Mouse (Mus musculus) lung, embryonic 16.5 days (tissue): ENCODE measurements around the gene Rec114. TPM values are rescaled to one million over a fixed set of nuclear protein-coding genes. Genes with fewer than 3 reads are reported as not detected.

ENCODE experiments used
- ATAC-seq: fragments of 200-750 bp; cut with Nextera tagmentation; 2 replicates; pipeline ENCODE4 v1.8.0; 2017; ENCODE audit warnings: low read depth, mild to moderate bottlenecking, moderate library complexity
- H3K27ac ChIP-seq: fragments of 300-500 bp; sonication (generic); 2 replicates; pipeline ENCODE4 v1.5.1; 2014; ENCODE audit warnings: mild to moderate bottlenecking, control low read depth, low read length
- H3K27me3 ChIP-seq: fragments of 300-500 bp; sonication (generic); 2 replicates; pipeline ENCODE4 v1.6.1; 2014; ENCODE audit warnings: low read depth, low read length, mixed read lengths; ENCODE audit not compliant: control insufficient read depth, insufficient read depth
- H3K36me3 ChIP-seq: fragments of 300-500 bp; sonication (generic); 2 replicates; pipeline ENCODE4 v1.6.1; 2014; ENCODE audit warnings: low read length; ENCODE audit not compliant: control insufficient read depth, insufficient read depth
- H3K4me1 ChIP-seq: fragments of 300-500 bp; sonication (generic); replicated peaks from 2 replicates; pipeline ENCODE4 v1.6.1; 2014; ENCODE audit warnings: low read length, mixed read lengths; ENCODE audit not compliant: control insufficient read depth, insufficient read depth
- H3K4me2 ChIP-seq: fragments of 300-500 bp; sonication (generic); 2 replicates; pipeline ENCODE4 v1.6.1; 2014; ENCODE audit warnings: low read depth, low read length, control low read depth
- H3K4me3 ChIP-seq: fragments of 300-500 bp; sonication (generic); 2 replicates; pipeline ENCODE4 v1.5.1; 2014; ENCODE audit warnings: mild to moderate bottlenecking, low read length, control low read depth
- H3K9ac ChIP-seq: fragments of 300-500 bp; sonication (generic); 2 replicates; pipeline ENCODE4 v1.6.1; 2014; ENCODE audit warnings: low read length, control low read depth
- H3K9me3 ChIP-seq: fragments of 300-500 bp; sonication (generic); 2 replicates; pipeline ENCODE4 v1.6.1; 2016; ENCODE audit warnings: low read length; ENCODE audit not compliant: control insufficient read depth
- WGBS: fragments of 180-500 bp; shearing (Covaris S2); extraction: QIAGEN DNeasy Blood & Tissue Kit; methylation state at CpG from one replicate; pipeline ENCODE4 v1.1.7; 2014; 5-methylcytosine and 5-hydroxymethylcytosine counted together
- polyA plus RNA-seq: library from polyadenylated mRNA; unstranded; fragments of >200 nt; fragmentation: Nextera tagmentation; extraction: Ambion mirVana; gene quantifications from 2 replicates; pipeline ENCODE4 v1.2.1, GENCODE M21; 2015

Rec114 gene
- 1.5 and 2.5 TPM in 2 replicates for polyA plus RNA-seq

DNA sequence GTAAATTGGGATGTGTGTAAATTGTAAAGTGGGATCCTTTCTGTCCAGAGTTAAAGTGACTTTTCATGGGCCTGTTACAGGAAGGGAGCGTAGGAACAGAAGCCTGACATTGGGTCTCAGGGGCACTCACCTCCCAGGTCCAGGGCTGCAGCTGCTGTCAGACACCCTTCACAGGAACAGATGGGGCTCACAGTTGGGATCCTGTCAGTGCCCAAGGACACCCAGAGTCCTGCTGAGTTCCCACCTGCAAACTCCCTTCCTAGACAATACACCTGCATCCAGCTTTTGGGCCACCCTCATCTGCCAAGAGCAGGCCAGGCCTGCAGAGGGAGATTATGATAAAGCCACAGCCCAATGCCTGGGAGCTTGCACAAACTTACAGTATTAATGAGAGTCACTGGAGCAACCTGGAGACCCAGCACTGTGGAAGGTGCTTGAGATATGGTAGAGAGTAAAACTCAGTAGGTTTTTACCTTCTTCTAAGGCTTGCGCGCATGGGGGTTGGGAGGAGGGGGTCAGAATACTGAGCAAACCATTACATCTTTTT lies at the start of gene Rec114:
Gene Rec114 (minus strand): TSS at position 263 of the 547 bp plus-strand sequence.
- no peaks in the 10 kb centered on the region for H3K4me1 ChIP-seq
- WGBS: 97% methylated on average over 3 of the region's 3 CpGs
- H3K9ac ChIP-seq: no peak within 1 kb of the TSS
- H3K4me3 ChIP-seq: no peak within 1 kb of the TSS
- no peak for ATAC-seq
- no peaks in the 10 kb centered on the region for H3K36me3 ChIP-seq
- no peaks in the 10 kb centered on the region for H3K9me3 ChIP-seq
- H3K27me3 ChIP-seq: no peaks in the 10 kb centered on the region
- no peak within 1 kb of the TSS for H3K4me2 ChIP-seq
- H3K27ac ChIP-seq: no peak within 1 kb of the TSS

DNA sequence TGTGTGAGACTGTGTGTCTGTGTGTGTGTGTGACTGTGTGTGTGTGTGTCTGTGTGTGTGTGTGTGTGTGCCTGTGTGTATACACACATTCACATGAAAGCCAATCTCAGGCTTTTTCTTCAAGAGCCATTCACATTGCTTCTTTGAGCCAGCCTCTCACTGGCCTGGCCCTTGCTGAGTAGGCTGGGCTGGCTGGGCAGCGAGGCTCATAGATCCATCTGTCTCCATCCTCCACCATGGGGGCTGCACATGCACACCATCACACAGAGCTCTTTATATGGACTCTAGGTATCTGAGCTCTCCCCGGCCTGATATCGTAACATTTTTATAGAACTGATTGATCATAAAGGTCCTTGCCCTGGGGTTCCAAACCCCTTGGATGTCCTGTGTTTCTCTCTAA lies 45.7 kb upstream of the Rec114 start:
- Histone ChIP-seq H3K27me3 (no peaks in the 10 kb centered on the region), H3K36me3 (no peaks in the 10 kb centered on the region), H3K9me3 (no peaks in the 10 kb centered on the region), H3K27ac (no peak overlapping the region), H3K4me1 (no peaks in the 10 kb centered on the region), H3K4me2 (no peak overlapping the region), H3K9ac (no peak overlapping the region), H3K4me3 (no peak overlapping the region)
- 79% methylated on average over 3 of the region's 3 CpGs for WGBS
- ATAC-seq: no peak

DNA sequence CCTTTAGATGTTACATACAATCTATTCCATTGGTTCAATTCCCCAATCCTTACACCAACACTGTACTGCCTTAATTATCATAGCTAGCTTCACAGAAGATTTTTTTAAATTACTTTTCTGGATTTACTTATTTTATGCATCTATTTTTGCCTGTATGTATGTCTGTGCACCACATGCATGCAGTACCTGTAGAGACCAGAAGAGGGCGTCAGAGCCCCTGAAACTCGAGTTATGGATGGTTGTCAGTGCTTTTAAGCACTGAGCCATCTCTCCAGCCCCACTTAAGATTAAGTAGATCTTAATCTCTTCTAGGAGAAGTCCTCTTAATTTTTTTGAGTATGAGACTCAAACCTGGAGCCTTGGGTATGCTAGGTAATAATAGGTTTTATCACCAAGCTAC lies 31.6 kb upstream of the Rec114 start:
- H3K9me3 ChIP-seq: no peaks in the 10 kb centered on the region
- H3K4me2 ChIP-seq: no peak overlapping the region
- no peak overlapping the region for H3K9ac ChIP-seq
- H3K27ac ChIP-seq: no peak overlapping the region
- H3K36me3 ChIP-seq: no peaks in the 10 kb centered on the region
- no peak for ATAC-seq
- 13% methylated on average over 2 of the region's 2 CpGs for WGBS
- H3K27me3 ChIP-seq: no peaks in the 10 kb centered on the region
- no peak overlapping the region for H3K4me3 ChIP-seq
- no peaks in the 10 kb centered on the region for H3K4me1 ChIP-seq

DNA sequence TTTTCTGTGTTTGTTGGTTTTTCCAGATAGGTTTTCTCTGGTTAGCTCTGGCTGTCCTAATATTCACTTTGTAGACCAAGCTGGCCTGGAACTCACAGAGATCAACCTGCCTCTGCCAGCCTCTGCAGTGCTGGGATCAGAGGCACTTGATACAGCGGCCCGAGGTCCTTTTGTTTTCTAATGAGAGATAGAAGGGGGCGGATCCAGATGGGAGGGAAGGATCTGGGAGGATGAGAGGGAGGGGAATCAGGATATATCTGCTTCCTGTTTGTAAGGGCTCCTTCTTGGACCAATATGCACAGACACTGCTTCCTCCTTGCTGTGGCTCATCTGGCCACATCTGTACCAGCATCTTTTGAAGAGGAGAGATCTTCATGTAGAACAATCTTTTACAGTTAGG lies 31.0 kb upstream of the Rec114 start:
- Histone ChIP-seq H3K4me3 (no peak overlapping the region), H3K4me2 (no peak overlapping the region), H3K36me3 (no peaks in the 10 kb centered on the region), H3K9ac (no peak overlapping the region), H3K27ac (no peak overlapping the region), H3K9me3 (no peaks in the 10 kb centered on the region), H3K4me1 (no peaks in the 10 kb centered on the region), H3K27me3 (no peaks in the 10 kb centered on the region)
- no peak for ATAC-seq
- 49% methylated on average over 3 of the region's 3 CpGs for WGBS

DNA sequence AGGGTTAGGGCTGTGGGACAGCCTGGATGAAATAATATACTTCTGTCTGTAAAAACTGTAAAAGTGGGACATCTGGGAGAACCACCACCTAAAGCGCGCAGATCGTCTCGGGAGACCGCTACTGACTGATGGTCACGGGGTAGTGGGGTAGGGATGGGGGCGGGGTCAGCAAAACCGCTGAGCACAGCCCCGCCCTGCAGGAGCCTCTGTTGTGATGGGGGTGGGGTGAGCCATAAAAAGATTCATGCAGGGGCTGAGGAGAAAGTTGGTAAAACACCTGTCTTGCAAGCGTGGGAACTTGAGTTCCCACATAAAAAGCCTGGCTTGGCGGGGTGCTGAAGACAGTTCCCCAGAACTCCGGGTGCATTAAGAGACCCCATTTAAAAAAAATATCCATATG lies 26.2 kb upstream of the Rec114 start:
- ATAC-seq: no peak
- 59% methylated on average over 12 of the region's 12 CpGs for WGBS
- Histone ChIP-seq H3K4me3 (no peak overlapping the region), H3K4me1 (no peaks in the 10 kb centered on the region), H3K4me2 (no peak overlapping the region), H3K36me3 (no peaks in the 10 kb centered on the region), H3K27ac (no peak overlapping the region), H3K9ac (no peak overlapping the region), H3K9me3 (peaks cover 3% of the 10 kb centered on the region; the same call in 1 of the 2 replicates), H3K27me3 (no peaks in the 10 kb centered on the region)

DNA sequence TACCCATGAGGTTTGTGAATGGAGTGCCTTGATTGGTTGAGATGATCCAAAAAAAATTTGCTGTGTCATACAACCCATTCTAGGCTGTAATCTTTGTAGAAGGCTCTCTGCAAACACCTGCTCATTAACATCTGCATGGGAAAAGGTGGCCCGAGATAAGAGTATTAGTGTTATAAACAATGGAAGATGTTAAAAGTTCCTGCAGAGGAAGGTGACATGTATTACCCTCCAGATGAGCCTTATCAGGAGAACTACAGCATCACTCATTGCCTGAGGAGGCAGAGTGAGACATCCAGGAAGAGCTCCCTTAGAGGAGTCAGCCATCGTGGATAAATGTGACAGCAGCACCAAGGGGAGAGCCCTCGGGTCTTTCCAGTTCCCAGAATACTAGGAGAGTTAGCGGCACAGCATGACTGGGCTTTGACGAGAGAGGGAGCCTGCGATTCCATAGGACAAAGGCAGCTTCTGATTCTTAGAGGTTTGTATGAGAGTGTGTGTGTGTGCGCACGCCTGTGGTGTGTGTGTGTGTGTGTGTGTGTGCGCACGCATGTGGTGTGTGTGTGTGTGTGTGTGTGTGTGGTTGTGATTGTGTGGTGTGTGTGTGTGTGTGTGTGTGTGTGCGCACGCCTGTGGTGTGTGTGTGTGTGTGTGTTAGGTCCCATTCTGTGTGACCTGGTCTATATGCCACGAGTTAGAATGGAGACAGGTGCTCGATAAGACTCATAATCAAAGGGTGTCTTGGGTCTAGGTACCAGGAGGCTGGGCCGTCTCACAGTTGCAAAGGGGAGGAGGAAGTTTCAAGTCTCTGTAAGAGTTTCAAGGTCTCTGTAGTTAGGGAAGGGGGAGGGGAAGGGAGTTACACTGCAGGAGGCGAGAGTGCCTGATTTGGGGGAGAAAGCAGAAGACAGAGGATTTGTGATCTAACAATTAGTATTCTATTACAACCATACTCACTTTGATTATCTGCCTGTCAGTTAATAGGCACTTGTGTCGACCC lies 23.5 kb upstream of the Rec114 start:
- no peaks in the 10 kb centered on the region for H3K4me1 ChIP-seq
- no peak overlapping the region for H3K9ac ChIP-seq
- H3K9me3 ChIP-seq: peaks cover 3% of the 10 kb centered on the region; the same call in 1 of the 2 replicates
- no peak overlapping the region for H3K27ac ChIP-seq
- H3K27me3 ChIP-seq: no peaks in the 10 kb centered on the region
- H3K4me3 ChIP-seq: no peak overlapping the region
- 59% methylated on average over 15 of the region's 17 CpGs for WGBS
- peak; percentile 88 for ATAC-seq
- no peaks in the 10 kb centered on the region for H3K36me3 ChIP-seq
- H3K4me2 ChIP-seq: no peak overlapping the region

DNA sequence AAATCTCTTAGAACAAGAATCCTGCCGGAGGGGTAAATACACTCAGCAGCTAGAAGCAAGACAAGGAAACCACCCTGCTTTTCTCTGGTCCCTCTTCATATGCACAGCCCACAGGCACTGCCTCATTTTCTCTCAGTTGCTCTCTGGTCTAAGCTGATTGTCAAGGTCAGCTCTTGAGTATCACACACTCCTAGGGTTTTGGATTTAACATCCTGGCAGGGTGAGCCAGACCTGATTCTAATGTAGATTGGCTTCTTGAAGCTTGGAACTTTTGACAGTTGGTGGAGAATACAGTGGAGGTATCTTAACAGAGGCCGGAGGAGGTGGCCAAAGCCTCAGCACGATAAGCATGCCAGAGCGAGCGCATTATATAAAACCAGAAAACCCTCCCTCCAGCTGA lies 20.6 kb upstream of the Rec114 start:
- 87% methylated on average over 5 of the region's 5 CpGs for WGBS
- no peak overlapping the region for H3K4me3 ChIP-seq
- H3K4me1 ChIP-seq: no peaks in the 10 kb centered on the region
- no peak overlapping the region for H3K27ac ChIP-seq
- H3K4me2 ChIP-seq: no peak overlapping the region
- peaks cover 3% of the 10 kb centered on the region; the same call in 1 of the 2 replicates for H3K9me3 ChIP-seq
- H3K9ac ChIP-seq: no peak overlapping the region
- H3K27me3 ChIP-seq: no peaks in the 10 kb centered on the region
- H3K36me3 ChIP-seq: no peaks in the 10 kb centered on the region
- ATAC-seq: no peak

DNA sequence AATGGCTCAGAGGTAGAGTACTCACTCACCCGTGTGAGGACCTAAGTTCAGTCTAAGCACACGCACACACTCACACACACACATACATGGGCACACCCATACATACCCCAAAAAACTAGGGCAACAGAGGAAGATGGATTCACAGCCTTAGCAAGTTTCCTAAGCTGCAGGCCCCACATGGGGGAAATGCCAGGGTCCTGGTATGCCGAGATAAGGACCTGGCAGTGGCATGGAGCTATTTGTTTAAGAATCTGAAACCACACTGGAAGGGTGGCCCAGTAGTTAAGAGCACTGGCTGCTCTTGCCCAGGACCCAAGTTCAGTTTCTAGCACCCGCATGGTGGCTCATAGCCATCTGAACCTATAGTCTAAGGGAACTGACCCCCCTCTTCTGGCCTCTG lies 19.4 kb upstream of the Rec114 start:
- Histone ChIP-seq H3K27ac (no peak overlapping the region), H3K27me3 (no peaks in the 10 kb centered on the region), H3K36me3 (no peaks in the 10 kb centered on the region), H3K9ac (no peak overlapping the region), H3K9me3 (peaks cover 3% of the 10 kb centered on the region; the same call in 1 of the 2 replicates), H3K4me2 (no peak overlapping the region), H3K4me1 (no peaks in the 10 kb centered on the region), H3K4me3 (no peak overlapping the region)
- ATAC-seq: no peak
- 69% methylated on average over 4 of the region's 4 CpGs for WGBS

DNA sequence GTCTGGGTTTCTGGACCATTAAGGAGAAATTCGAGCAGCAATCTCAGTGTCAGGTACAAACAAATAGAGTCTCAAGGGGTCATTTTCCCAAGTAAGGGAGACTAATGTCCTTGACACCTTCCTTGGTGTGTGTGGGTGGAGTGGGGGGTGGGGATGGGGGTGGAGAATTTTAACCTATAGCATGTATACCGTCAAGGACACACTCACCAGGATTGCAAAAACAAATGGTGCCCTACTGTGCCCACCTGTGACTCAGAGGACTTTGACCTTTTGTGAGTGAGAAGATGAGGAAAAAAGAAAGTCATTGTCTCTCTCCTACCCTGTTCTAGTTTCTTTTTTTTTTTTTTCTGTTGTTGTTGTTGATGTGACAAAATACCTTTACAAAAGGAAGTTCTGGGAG lies 18.3 kb upstream of the Rec114 start:
- H3K36me3 ChIP-seq: no peaks in the 10 kb centered on the region
- 43% methylated on average over 2 of the region's 2 CpGs for WGBS
- no peak overlapping the region for H3K27ac ChIP-seq
- ATAC-seq: no peak
- H3K9ac ChIP-seq: no peak overlapping the region
- no peak overlapping the region for H3K4me2 ChIP-seq
- no peaks in the 10 kb centered on the region for H3K4me1 ChIP-seq
- H3K27me3 ChIP-seq: no peaks in the 10 kb centered on the region
- no peaks in the 10 kb centered on the region for H3K9me3 ChIP-seq
- H3K4me3 ChIP-seq: no peak overlapping the region
